Comparison of ENCODE assay signal across 8 mouse cellular contexts in the genomic region with DNA sequence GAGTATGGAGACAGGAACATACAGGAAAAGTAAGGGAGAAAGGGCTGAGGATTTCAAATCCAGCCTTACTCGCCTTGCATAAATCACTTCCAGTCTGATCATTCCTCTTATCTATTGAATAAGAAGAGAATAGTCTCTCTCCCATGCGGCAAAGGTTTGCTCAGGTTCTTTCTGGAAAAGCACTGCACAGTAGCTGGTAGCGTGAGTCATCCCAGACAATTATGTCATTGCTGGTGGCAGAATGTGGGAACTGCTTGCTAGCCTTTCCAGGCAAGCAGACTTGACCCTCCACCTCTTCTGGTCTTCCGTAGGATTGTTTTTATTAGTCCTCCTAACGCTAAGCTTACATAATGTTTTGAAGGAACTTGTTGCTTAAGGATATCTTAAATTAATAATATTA.
A peak's percentile ranks its signal among the peaks of the same experiment; 100 is the strongest.
DNase-seq lines count a peak whose midpoint lies in the region; ATAC-seq lines count a peak whose summit lies in the region.

No protein-coding gene starts in this region.

- 33% methylated on average over 5 of the region's 5 CpGs for WGBS in heart, embryonic 14.5 days
- 26% methylated on average over 5 of the region's 5 CpGs for WGBS in lung, embryonic 15.5 days
- 63% methylated on average over 5 of the region's 5 CpGs for WGBS in forebrain, embryonic 15.5 days

- H3K9me3 ChIP-seq in heart, embryonic 14.5 days (ENCODE audit: control insufficient read depth, low read length) = no peaks in the 10 kb centered on the region
- no peaks in the 10 kb centered on the region for H3K9me3 ChIP-seq in lung, embryonic 15.5 days
- no peaks in the 10 kb centered on the region for H3K9me3 ChIP-seq in forebrain, embryonic 15.5 days

- H3K4me1 ChIP-seq in heart, embryonic 14.5 days (ENCODE audit: control insufficient read depth in 2 of 2, insufficient read depth in 2 of 2, low read length in 2 of 2) = peaks cover 16 to 40% of the 10 kb centered on the region in 2 experiments
- H3K4me1 ChIP-seq in lung, embryonic 15.5 days = peaks cover 31% of the 10 kb centered on the region
- peaks cover 35% of the 10 kb centered on the region for H3K4me1 ChIP-seq in forebrain, embryonic 15.5 days

- no peak for ATAC-seq in heart, embryonic 14.5 days (ENCODE audit: insufficient number of reproducible peaks, insufficient read depth, low FRiP score, low read depth)
- no peak for ATAC-seq in lung, embryonic 15.5 days (ENCODE audit: borderline replicate concordance, extremely low read depth, low FRiP score, low TSS enrichment)
- no peak for ATAC-seq in forebrain, embryonic 15.5 days (replicated peaks)

- H3K4me3 ChIP-seq in heart, embryonic 14.5 days (ENCODE audit: control insufficient read depth in 1 of 2, insufficient read depth in 1 of 2, low read depth in 1 of 2, low read length in 2 of 2) = no peak overlapping the region
- no peak overlapping the region for H3K4me3 ChIP-seq in lung, embryonic 15.5 days
- no peak overlapping the region for H3K4me3 ChIP-seq in forebrain, embryonic 15.5 days

- H3K27ac ChIP-seq in heart, embryonic 14.5 days (replicated peaks in 1 of 2; ENCODE audit: control insufficient read depth in 1 of 2, insufficient read depth in 1 of 2, low read depth in 2 of 2, low read length in 2 of 2) = peak overlapping the region; percentile 64 to 86
- H3K27ac ChIP-seq in lung, embryonic 15.5 days = peak overlapping the region; percentile 83
- no peak overlapping the region for H3K27ac ChIP-seq in forebrain, embryonic 15.5 days (replicated peaks)

- no peaks in the 10 kb centered on the region for H3K27me3 ChIP-seq in heart, embryonic 14.5 days (ENCODE audit: control insufficient read depth, insufficient read depth, low read length)
- H3K27me3 ChIP-seq in lung, embryonic 15.5 days = no peaks in the 10 kb centered on the region
- H3K27me3 ChIP-seq in forebrain, embryonic 15.5 days = no peaks in the 10 kb centered on the region

- peak; percentile 34 for DNase-seq in cerebellum, adult 11 months
- DNase-seq in cerebellum, postnatal 4 days (ENCODE audit: low spot score in 2 of 2) = no peak
- DNase-seq in right cerebral cortex, adult 18-20 months = peak; percentile 29
- DNase-seq in right cerebral cortex, postnatal 14 days = no peak
- DNase-seq in spleen, postnatal 14 days (ENCODE audit: low spot score in 2 of 2) = no peak

- H3K9ac ChIP-seq in heart, embryonic 14.5 days (ENCODE audit: low read length) = no peak overlapping the region
- H3K9ac ChIP-seq in lung, embryonic 15.5 days = no peak overlapping the region
- no peak overlapping the region for H3K9ac ChIP-seq in forebrain, embryonic 15.5 days (replicated peaks)

- H3K36me3 ChIP-seq in heart, embryonic 14.5 days (ENCODE audit: control insufficient read depth, insufficient read depth, low read length) = no peaks in the 10 kb centered on the region
- H3K36me3 ChIP-seq in lung, embryonic 15.5 days = no peaks in the 10 kb centered on the region
- no peaks in the 10 kb centered on the region for H3K36me3 ChIP-seq in forebrain, embryonic 15.5 days

- peak overlapping the region; percentile 41 for H3K4me2 ChIP-seq in heart, embryonic 14.5 days (ENCODE audit: low read length)
- peak overlapping the region; percentile 49; the same call in 1 of the 2 replicates for H3K4me2 ChIP-seq in lung, embryonic 15.5 days
- H3K4me2 ChIP-seq in forebrain, embryonic 15.5 days (replicated peaks) = no peak overlapping the region

Comparison
In these comparisons a context has a peak if more than half of its experiments do, and no peak if none do; other contexts are left out.
1. DNase-seq: peak in cerebellum, adult 11 months (single experiment) and right cerebral cortex, adult 18-20 months (single experiment); none in cerebellum, postnatal 4 days (0 of 2), right cerebral cortex, postnatal 14 days (single experiment) and spleen, postnatal 14 days (0 of 2).